Mouse (Mus musculus): ENCODE results near the gene Glcci1. TPM values are rescaled to one million over a fixed set of nuclear protein-coding genes. Genes with fewer than 3 reads are reported as not detected.

Gene Glcci1
- polyA plus RNA-seq, 1 experiment = 12.2 TPM

DNA sequence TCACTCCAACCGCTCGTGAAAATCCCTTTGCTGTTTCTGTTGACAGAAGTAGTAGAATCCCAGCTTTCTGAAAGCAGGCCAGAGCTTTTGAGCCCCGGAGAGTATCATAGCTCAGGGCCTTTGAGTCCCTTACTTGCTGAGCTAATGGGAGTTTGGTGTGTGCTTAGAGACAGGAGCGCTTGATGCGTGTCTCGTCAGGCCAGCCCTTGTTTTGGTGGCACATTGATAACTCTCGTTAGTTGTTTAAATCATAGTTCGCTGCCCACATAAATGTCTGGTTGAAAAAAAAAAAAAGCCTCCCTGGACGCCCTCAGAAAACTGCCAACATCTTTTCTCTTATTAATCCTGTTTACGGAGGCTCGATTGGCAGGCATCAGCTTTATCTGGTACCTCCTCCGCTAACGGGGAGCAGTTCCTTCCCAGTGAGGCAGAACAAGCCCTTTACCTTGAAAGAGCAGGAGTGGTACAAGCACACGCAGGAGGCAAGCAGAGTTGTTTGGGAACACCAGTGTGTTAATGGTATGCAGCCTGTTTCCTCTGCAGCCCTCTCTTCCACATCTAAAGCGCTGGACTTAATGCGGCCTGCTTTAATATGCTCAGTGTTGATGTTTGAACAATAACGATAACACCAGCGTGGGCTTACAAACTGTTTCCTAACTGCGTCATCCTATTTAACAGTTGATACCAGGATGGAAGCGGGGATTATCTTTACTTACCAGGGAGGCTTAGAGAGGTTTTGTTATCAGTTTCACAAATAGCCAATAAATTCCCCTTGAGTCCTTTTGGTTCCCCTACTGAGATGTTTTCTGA, 22.2 kb upstream of the Glcci1 start:
- no peak overlapping the region for H3K27ac ChIP-seq (ENCODE audit: insufficient read depth, low read length)
- no peak for DNase-seq
- H3K27me3 ChIP-seq (ENCODE audit: control insufficient read depth, insufficient read depth, low read length) = no peaks in the 10 kb centered on the region
- TF ChIP-seq CTCF (IDR thresholded peaks at IDR 0.05; ENCODE audit: borderline replicate concordance, insufficient read depth, low read depth, low read length) (no peak), POLR2A (IDR thresholded peaks at IDR 0.05; ENCODE audit: borderline replicate concordance, insufficient read depth, low read length) (no peak)
- 73% methylated on average over 20 of the region's 20 CpGs for WGBS
- no peaks in the 10 kb centered on the region for H3K4me1 ChIP-seq (ENCODE audit: control insufficient read depth, insufficient read depth, low read length)
- H3K4me3 ChIP-seq (replicated peaks; ENCODE audit: insufficient read depth, low read depth, low read length) = no peak overlapping the region

DNA sequence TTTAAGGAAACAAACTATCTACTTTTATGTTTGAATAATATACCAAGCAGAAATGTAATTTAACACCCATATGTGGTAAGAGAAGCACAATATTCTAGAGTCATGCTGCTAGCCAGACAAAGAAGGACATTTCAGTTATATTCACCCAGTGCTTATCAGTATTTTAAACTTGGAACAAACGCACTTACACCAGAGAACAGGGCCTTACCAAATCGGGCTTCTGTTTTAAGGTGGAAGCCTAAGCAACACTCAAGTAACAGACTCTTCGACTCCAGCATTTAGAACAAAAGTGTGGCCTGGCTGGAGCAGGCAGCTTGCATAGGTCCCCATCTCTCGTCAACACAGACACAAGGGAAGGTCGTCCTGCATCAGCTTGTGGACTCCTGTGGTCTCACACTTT, 21.2 kb upstream of the Glcci1 start:
- H3K27me3 ChIP-seq (ENCODE audit: control insufficient read depth, insufficient read depth, low read length) = no peaks in the 10 kb centered on the region
- H3K4me1 ChIP-seq (ENCODE audit: control insufficient read depth, insufficient read depth, low read length) = no peaks in the 10 kb centered on the region
- TF ChIP-seq POLR2A (IDR thresholded peaks at IDR 0.05; ENCODE audit: borderline replicate concordance, insufficient read depth, low read length) = no peak
- TF ChIP-seq CTCF (IDR thresholded peaks at IDR 0.05; ENCODE audit: borderline replicate concordance, insufficient read depth, low read depth, low read length) = no peak
- no peak for DNase-seq
- no peak overlapping the region for H3K27ac ChIP-seq (ENCODE audit: insufficient read depth, low read length)
- WGBS = 76% methylated on average over 5 of the region's 5 CpGs
- no peak overlapping the region for H3K4me3 ChIP-seq (replicated peaks; ENCODE audit: insufficient read depth, low read depth, low read length)

DNA sequence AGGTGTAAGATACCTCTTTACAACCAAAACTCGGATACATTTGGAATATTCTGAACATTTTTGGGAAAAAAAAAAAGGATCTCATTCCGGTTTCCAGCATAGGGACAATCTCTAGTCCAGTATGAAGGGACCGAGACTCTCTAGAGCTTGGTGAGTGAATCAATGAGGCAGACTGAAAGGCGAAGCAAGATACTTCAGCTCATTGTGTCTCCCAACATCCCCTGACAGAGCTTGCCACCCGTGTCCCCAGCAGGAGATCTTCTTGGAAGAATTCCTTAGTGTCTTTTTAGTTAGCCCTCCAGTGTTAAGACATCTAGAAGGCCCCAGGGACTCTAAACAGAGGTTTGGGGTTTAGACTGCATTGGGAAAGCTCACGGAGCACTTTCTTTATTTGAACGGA, 20.1 kb upstream of the Glcci1 start:
- Histone ChIP-seq H3K4me3 (replicated peaks; ENCODE audit: insufficient read depth, low read depth, low read length) (no peak overlapping the region), H3K27me3 (ENCODE audit: control insufficient read depth, insufficient read depth, low read length) (no peaks in the 10 kb centered on the region), H3K4me1 (ENCODE audit: control insufficient read depth, insufficient read depth, low read length) (no peaks in the 10 kb centered on the region), H3K27ac (ENCODE audit: insufficient read depth, low read length) (no peak overlapping the region)
- TF ChIP-seq POLR2A (IDR thresholded peaks at IDR 0.05; ENCODE audit: borderline replicate concordance, insufficient read depth, low read length) = no peak
- no peak for TF ChIP-seq CTCF (IDR thresholded peaks at IDR 0.05; ENCODE audit: borderline replicate concordance, insufficient read depth, low read depth, low read length)
- DNase-seq = no peak
- 74% methylated on average over 7 of the region's 7 CpGs for WGBS

DNA sequence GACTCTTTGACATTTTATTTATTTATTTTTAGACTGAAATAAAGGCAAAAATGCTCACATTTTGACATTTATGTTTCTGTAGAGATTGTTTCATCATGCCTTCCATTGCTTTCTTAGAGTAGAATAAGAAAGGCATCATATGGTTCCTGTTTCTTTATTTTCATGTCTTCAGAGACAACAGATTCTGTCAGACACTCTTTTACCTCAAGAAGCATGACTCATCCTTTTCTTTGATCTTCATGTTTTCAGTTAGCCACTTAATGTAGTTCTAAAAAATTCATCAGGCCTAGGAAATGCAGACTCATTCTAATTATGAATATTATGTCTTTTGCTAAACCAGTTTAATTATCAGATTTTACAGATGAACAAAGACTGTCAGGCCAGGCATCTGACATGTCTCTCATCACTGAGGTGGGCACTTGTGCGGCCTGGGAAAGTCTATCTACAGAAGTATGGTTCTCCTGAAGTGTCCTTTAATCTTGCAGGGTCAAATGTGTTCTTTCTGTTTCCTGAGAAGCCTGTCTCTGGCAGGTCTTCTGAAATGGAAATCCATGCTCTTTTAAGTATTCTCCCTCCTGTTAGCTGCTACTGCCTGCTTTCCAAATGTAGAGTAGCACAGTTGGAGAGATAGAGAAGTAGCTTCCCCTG, 19.3 kb upstream of the Glcci1 start:
- no peak for DNase-seq
- no peak overlapping the region for H3K27ac ChIP-seq (ENCODE audit: insufficient read depth, low read length)
- TF ChIP-seq CTCF (IDR thresholded peaks at IDR 0.05; ENCODE audit: borderline replicate concordance, insufficient read depth, low read depth, low read length) (no peak), POLR2A (IDR thresholded peaks at IDR 0.05; ENCODE audit: borderline replicate concordance, insufficient read depth, low read length) (no peak)
- no peaks in the 10 kb centered on the region for H3K27me3 ChIP-seq (ENCODE audit: control insufficient read depth, insufficient read depth, low read length)
- no peaks in the 10 kb centered on the region for H3K4me1 ChIP-seq (ENCODE audit: control insufficient read depth, insufficient read depth, low read length)
- no peak overlapping the region for H3K4me3 ChIP-seq (replicated peaks; ENCODE audit: insufficient read depth, low read depth, low read length)
- 90% methylated on average over 1 of the region's 1 CpGs for WGBS

DNA sequence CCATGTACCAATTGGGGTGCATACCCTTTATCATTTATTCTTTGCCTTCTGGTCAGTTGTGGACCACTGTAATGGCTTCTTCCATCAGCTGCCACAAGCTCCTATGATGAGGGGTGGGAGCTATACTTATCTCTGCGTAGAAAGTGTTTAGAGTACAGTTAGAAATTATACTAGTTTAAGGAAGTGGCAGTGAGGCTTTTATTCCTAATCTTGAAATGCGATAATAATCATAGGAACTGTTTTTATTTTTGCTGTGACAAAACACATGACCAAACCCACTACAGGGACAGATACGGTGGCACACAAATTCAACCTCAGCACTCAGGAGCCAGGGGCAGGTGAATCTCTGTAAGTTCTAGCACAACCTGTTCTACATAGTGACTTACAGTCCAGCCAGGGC, 17.2 kb upstream of the Glcci1 start:
- WGBS = 97% methylated on average over 3 of the region's 3 CpGs
- no peak for DNase-seq
- Histone ChIP-seq H3K4me1 (ENCODE audit: control insufficient read depth, insufficient read depth, low read length) (no peaks in the 10 kb centered on the region), H3K27ac (ENCODE audit: insufficient read depth, low read length) (no peak overlapping the region), H3K27me3 (ENCODE audit: control insufficient read depth, insufficient read depth, low read length) (no peaks in the 10 kb centered on the region), H3K4me3 (replicated peaks; ENCODE audit: insufficient read depth, low read depth, low read length) (no peak overlapping the region)
- no peak for TF ChIP-seq CTCF (IDR thresholded peaks at IDR 0.05; ENCODE audit: borderline replicate concordance, insufficient read depth, low read depth, low read length)
- no peak for TF ChIP-seq POLR2A (IDR thresholded peaks at IDR 0.05; ENCODE audit: borderline replicate concordance, insufficient read depth, low read length)

DNA sequence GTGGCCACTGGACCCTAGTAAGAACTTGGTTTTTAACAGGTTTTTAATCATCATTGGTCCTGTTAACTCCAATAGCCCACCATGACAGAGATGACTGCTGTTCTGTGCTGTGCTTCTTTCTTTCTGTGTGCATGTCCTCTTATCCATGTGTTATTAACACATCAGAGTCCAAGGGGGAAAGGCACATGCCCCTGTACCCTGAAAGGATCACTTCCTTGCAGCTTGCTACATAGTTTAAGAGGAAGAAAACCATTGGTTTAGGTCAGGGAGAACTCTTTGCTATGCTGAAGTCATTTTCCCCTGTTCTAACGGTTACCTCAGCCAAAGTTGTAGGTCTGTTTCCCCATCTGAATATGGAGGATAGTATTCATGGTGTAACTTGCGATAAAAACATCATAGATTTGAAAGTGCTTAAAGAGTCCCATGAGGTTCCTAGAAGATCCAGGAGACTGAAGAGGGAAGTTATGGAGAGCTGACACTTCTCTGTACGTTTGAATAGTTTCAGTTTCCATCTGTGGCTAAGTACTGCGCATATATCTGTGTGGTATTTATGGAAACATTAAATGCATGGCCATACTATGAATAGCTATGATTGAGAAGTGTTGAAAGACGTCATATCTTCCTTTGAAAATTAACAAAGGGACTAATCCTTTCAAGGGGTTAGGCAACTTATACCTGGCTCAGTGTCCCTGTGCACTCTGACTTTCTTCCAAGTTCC, 14.1 kb upstream of the Glcci1 start:
- Histone ChIP-seq H3K27me3 (ENCODE audit: control insufficient read depth, insufficient read depth, low read length) (no peaks in the 10 kb centered on the region), H3K4me1 (ENCODE audit: control insufficient read depth, insufficient read depth, low read length) (no peaks in the 10 kb centered on the region), H3K4me3 (replicated peaks; ENCODE audit: insufficient read depth, low read depth, low read length) (no peak overlapping the region), H3K27ac (ENCODE audit: insufficient read depth, low read length) (no peak overlapping the region)
- DNase-seq = no peak
- no peak for TF ChIP-seq POLR2A (IDR thresholded peaks at IDR 0.05; ENCODE audit: borderline replicate concordance, insufficient read depth, low read length)
- no peak for TF ChIP-seq CTCF (IDR thresholded peaks at IDR 0.05; ENCODE audit: borderline replicate concordance, insufficient read depth, low read depth, low read length)
- WGBS = 92% methylated on average over 5 of the region's 5 CpGs

DNA sequence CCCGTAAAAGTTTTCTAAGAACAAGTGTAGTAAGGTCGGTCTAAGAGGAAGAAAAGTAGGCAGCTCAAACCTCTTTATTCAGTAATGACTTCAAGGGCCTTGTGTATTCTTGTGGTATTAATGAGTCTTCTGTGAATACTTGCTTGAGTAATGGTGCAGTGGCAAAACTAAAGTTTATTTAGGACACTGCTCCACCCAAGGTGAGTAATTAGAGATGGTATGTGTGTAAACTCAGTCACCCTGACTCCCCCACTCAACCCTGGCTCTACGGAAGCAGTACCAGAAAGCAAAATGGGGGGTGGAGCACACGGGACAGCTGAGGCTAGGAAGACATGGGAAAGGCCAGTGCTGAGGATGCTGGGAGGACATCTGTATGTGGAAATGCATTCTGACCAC, 13.6 kb upstream of the Glcci1 start:
- H3K4me3 ChIP-seq (replicated peaks; ENCODE audit: insufficient read depth, low read depth, low read length) = no peak overlapping the region
- TF ChIP-seq CTCF (IDR thresholded peaks at IDR 0.05; ENCODE audit: borderline replicate concordance, insufficient read depth, low read depth, low read length) (no peak), POLR2A (IDR thresholded peaks at IDR 0.05; ENCODE audit: borderline replicate concordance, insufficient read depth, low read length) (no peak)
- no peaks in the 10 kb centered on the region for H3K4me1 ChIP-seq (ENCODE audit: control insufficient read depth, insufficient read depth, low read length)
- 91% methylated on average over 4 of the region's 4 CpGs for WGBS
- no peak for DNase-seq
- H3K27ac ChIP-seq (ENCODE audit: insufficient read depth, low read length) = no peak overlapping the region
- no peaks in the 10 kb centered on the region for H3K27me3 ChIP-seq (ENCODE audit: control insufficient read depth, insufficient read depth, low read length)
